Mouse (Mus musculus): ENCODE data around the gene Lypd4. TPM values are rescaled to one million over a fixed set of nuclear protein-coding genes. Genes with fewer than 3 reads are reported as not detected.

The Lypd4 gene
- total and polyA plus RNA-seq, 2 experiments from 2014 or later, result 0.28 TPM; not detected in 1

GRCm38 (mm10) chr7:24827181-24827580 is 42.6 kb downstream of the Lypd4 start:
- no peak for DNase-seq (ENCODE audit: low spot score)
- 94% methylated on average over 4 of the region's 4 CpGs for WGBS
- Histone ChIP-seq H3K4me1 (ENCODE audit: insufficient read depth, low read length) (no peaks in the 10 kb centered on the region), H3K4me3 (ENCODE audit: low read depth, low read length) (no peak overlapping the region), H3K27ac (ENCODE audit: low read depth, low read length) (no peak overlapping the region), H3K9ac (replicated peaks; ENCODE audit: low read length, poor library complexity, severe bottlenecking) (no peak overlapping the region), H3K36me3 (ENCODE audit: insufficient read depth, low read length) (no peaks in the 10 kb centered on the region), H3K9me3 (ENCODE audit: low read length) (no peaks in the 10 kb centered on the region), H3K4me2 (ENCODE audit: low read depth, low read length, poor library complexity, severe bottlenecking) (no peak overlapping the region), H3K27me3 (ENCODE audit: insufficient read depth, low read length) (no peaks in the 10 kb centered on the region)
- TF ChIP-seq CTCF (IDR thresholded peaks at IDR 0.05), result no peak
- no peak for ATAC-seq (ENCODE audit: low FRiP score)

GRCm38 (mm10) chr7:24824452-24824851 is 45.3 kb downstream of the Lypd4 start:
- DNase-seq (ENCODE audit: low spot score) (no peak), ATAC-seq (ENCODE audit: low FRiP score) (no peak)
- H3K9me3 ChIP-seq (ENCODE audit: low read length), result no peaks in the 10 kb centered on the region
- H3K36me3 ChIP-seq (ENCODE audit: insufficient read depth, low read length), result no peaks in the 10 kb centered on the region
- H3K27ac ChIP-seq (ENCODE audit: low read depth, low read length), result no peak overlapping the region
- no peaks in the 10 kb centered on the region for H3K27me3 ChIP-seq (ENCODE audit: insufficient read depth, low read length)
- no peaks in the 10 kb centered on the region for H3K4me1 ChIP-seq (ENCODE audit: insufficient read depth, low read length)
- no peak overlapping the region for H3K9ac ChIP-seq (replicated peaks; ENCODE audit: low read length, poor library complexity, severe bottlenecking)
- TF ChIP-seq CTCF (IDR thresholded peaks at IDR 0.05), result no peak
- 76% methylated on average over 7 of the region's 7 CpGs for WGBS
- H3K4me3 ChIP-seq (ENCODE audit: low read depth, low read length), result no peak overlapping the region
- H3K4me2 ChIP-seq (ENCODE audit: low read depth, low read length, poor library complexity, severe bottlenecking), result no peak overlapping the region

- ATAC-seq (ENCODE audit: low FRiP score), result 0 out of 2 replicates have a peak, but pooled peaks have one; percentile 41
- 4% methylated on average over 3 of the region's 3 CpGs for WGBS
These were observed 52.2 kb downstream of the Lypd4 start for GRCm38 (mm10) chr7:24817502-24817901.

More at GRCm38 (mm10) chr7:24817502-24817901, 52.2 kb downstream of the Lypd4 start:
- Histone ChIP-seq H3K9ac (replicated peaks; ENCODE audit: low read length, poor library complexity, severe bottlenecking) (no peak overlapping the region), H3K27ac (ENCODE audit: low read depth, low read length) (no peak overlapping the region), H3K4me3 (ENCODE audit: low read depth, low read length) (no peak overlapping the region), H3K4me2 (ENCODE audit: low read depth, low read length, poor library complexity, severe bottlenecking) (no peak overlapping the region), H3K4me1 (ENCODE audit: insufficient read depth, low read length) (no peaks in the 10 kb centered on the region), H3K9me3 (ENCODE audit: low read length) (no peaks in the 10 kb centered on the region), H3K27me3 (ENCODE audit: insufficient read depth, low read length) (no peaks in the 10 kb centered on the region), H3K36me3 (ENCODE audit: insufficient read depth, low read length) (no peaks in the 10 kb centered on the region)
- peak; percentile 48 for DNase-seq (ENCODE audit: low spot score)
- peak; percentile 76 for TF ChIP-seq CTCF (IDR thresholded peaks at IDR 0.05)

Other genes with a start within 250 kb of the Lypd4 start
- gene Lypd3, start 233.4 kb downstream of the Lypd4 start, total RNA-seq (2014; rRNA removed), result 0.99 and 1.5 TPM in 2 replicates
- gene Lypd3, start 233.4 kb downstream of the Lypd4 start, polyA plus RNA-seq (2015; fragmentation: Nextera tagmentation; extraction: Ambion mirVana), result 1.8 and 2.2 TPM in 2 replicates
- gene Tex101, start 193.3 kb downstream of the Lypd4 start, total RNA-seq (2014; rRNA removed), result not detected in 2 replicates
- gene Tex101, start 193.3 kb downstream of the Lypd4 start, polyA plus RNA-seq (2015; fragmentation: Nextera tagmentation; extraction: Ambion mirVana), result not detected in 2 replicates
- not detected in 2 replicates for gene BC049730, start 160.7 kb downstream of the Lypd4 start, total RNA-seq (2014; rRNA removed)
- gene BC049730, start 160.7 kb downstream of the Lypd4 start, polyA plus RNA-seq (2015; fragmentation: Nextera tagmentation; extraction: Ambion mirVana), result not detected in 2 replicates
- gene Gm4763, start 143.0 kb downstream of the Lypd4 start, total RNA-seq (2014; rRNA removed), result not detected in 2 replicates
- not detected in 2 replicates for gene Gm4763, start 143.0 kb downstream of the Lypd4 start, polyA plus RNA-seq (2015; fragmentation: Nextera tagmentation; extraction: Ambion mirVana)
- 0.16 and 1.0 TPM in 2 replicates for gene Cd177, start 109.6 kb downstream of the Lypd4 start, total RNA-seq (2014; rRNA removed)
- 0.37 and 0.47 TPM in 2 replicates for gene Cd177, start 109.6 kb downstream of the Lypd4 start, polyA plus RNA-seq (2015; fragmentation: Nextera tagmentation; extraction: Ambion mirVana)
- 0.33 TPM in 1 of 2 replicates, not detected in the other for gene Ceacam10, start 92.7 kb downstream of the Lypd4 start, total RNA-seq (2014; rRNA removed)
- 0.43 and 0.63 TPM in 2 replicates for gene Ceacam10, start 92.7 kb downstream of the Lypd4 start, polyA plus RNA-seq (2015; fragmentation: Nextera tagmentation; extraction: Ambion mirVana)
- gene Gm9844, start 7.7 kb downstream of the Lypd4 start, total RNA-seq (2014; rRNA removed), result 5.9 and 13.5 TPM in 2 replicates
- gene Gm9844, start 7.7 kb downstream of the Lypd4 start, polyA plus RNA-seq (2015; fragmentation: Nextera tagmentation; extraction: Ambion mirVana), result 33.2 and 44.4 TPM in 2 replicates
- gene Dmrtc2, start 116 bp upstream of the Lypd4 start, total RNA-seq (2014; rRNA removed), result 0.11 TPM in 1 of 2 replicates, not detected in the other
- gene Dmrtc2, start 116 bp upstream of the Lypd4 start, polyA plus RNA-seq (2015; fragmentation: Nextera tagmentation; extraction: Ambion mirVana), result 0.31 and 0.70 TPM in 2 replicates
- 364 and 448 TPM in 2 replicates for gene Rps19, start 14.4 kb upstream of the Lypd4 start, total RNA-seq (2014; rRNA removed)
- 1,202 and 1,286 TPM in 2 replicates for gene Rps19, start 14.4 kb upstream of the Lypd4 start, polyA plus RNA-seq (2015; fragmentation: Nextera tagmentation; extraction: Ambion mirVana)
- gene Cd79a, start 27.4 kb upstream of the Lypd4 start, total RNA-seq (2014; rRNA removed), result 0.27 and 0.42 TPM in 2 replicates
- 0.82 and 0.85 TPM in 2 replicates for gene Cd79a, start 27.4 kb upstream of the Lypd4 start, polyA plus RNA-seq (2015; fragmentation: Nextera tagmentation; extraction: Ambion mirVana)
- gene Arhgef1, start 33.0 kb upstream of the Lypd4 start, total RNA-seq (2014; rRNA removed), result 19.1 and 27.5 TPM in 2 replicates
- gene Arhgef1, start 33.0 kb upstream of the Lypd4 start, polyA plus RNA-seq (2015; fragmentation: Nextera tagmentation; extraction: Ambion mirVana), result 29.0 and 33.0 TPM in 2 replicates
- gene Gm4881, start 74.6 kb upstream of the Lypd4 start, total RNA-seq (2014; rRNA removed), result 6.4 and 9.0 TPM in 2 replicates
- 3.8 and 4.2 TPM in 2 replicates for gene Gm4881, start 74.6 kb upstream of the Lypd4 start, polyA plus RNA-seq (2015; fragmentation: Nextera tagmentation; extraction: Ambion mirVana)
- 516 and 704 TPM in 2 replicates for gene Rabac1, start 102.8 kb upstream of the Lypd4 start, total RNA-seq (2014; rRNA removed)
- 466 and 515 TPM in 2 replicates for gene Rabac1, start 102.8 kb upstream of the Lypd4 start, polyA plus RNA-seq (2015; fragmentation: Nextera tagmentation; extraction: Ambion mirVana)
- 493 and 502 TPM in 2 replicates for gene Atp1a3, start 136.0 kb upstream of the Lypd4 start, total RNA-seq (2014; rRNA removed)
- gene Atp1a3, start 136.0 kb upstream of the Lypd4 start, polyA plus RNA-seq (2015; fragmentation: Nextera tagmentation; extraction: Ambion mirVana), result 727 and 786 TPM in 2 replicates
- 153 and 161 TPM in 2 replicates for gene Grik5, start 202.4 kb upstream of the Lypd4 start, total RNA-seq (2014; rRNA removed)
- 15.7 and 18.6 TPM in 2 replicates for gene Grik5, start 202.4 kb upstream of the Lypd4 start, polyA plus RNA-seq (2015; fragmentation: Nextera tagmentation; extraction: Ambion mirVana)
- gene Zfp574, start 202.6 kb upstream of the Lypd4 start, total RNA-seq (2014; rRNA removed), result 37.4 and 38.0 TPM in 2 replicates
- 30.9 and 31.9 TPM in 2 replicates for gene Zfp574, start 202.6 kb upstream of the Lypd4 start, polyA plus RNA-seq (2015; fragmentation: Nextera tagmentation; extraction: Ambion mirVana)